Comparison of ENCODE assay signal across 11 mouse cellular contexts in the genomic region with DNA sequence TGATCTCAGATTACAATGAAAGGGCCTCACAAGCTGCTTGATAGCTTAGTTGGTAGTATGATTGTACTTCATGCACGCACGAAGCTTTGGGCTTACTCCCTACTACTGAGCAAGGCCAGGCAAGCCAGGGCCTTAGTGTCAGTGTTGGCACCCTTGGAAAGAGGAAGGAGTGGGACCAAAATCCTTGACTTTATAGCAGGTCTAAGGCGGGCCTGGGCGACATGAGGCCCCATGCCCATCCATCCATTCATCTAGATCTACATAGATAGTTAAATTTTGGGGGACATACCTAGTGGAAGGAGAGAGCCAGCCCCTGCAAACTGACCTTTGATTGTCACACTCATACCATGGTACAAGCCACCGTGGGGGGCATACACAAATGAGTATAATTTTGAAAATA. TPM values are rescaled to one million over a fixed set of nuclear protein-coding genes. Genes with fewer than 3 reads are reported as not detected.
DNase-seq lines count a peak whose midpoint lies in the region; ATAC-seq and TF ChIP-seq lines count a peak whose summit lies in the region.
"Had no signal": no experiment of that assay in that cellular context is flagged by ENCODE, and none has a peak within 500 bp of the region (broad histone marks: within the 10 kb centered on the region; RNA-seq: fewer than 3 reads in every experiment).

No protein-coding gene starts in this region.

- no peak for TF ChIP-seq CTCF in thymus, adult 2 months (IDR thresholded peaks at IDR 0.05; ENCODE audit: borderline replicate concordance, control insufficient read depth, extremely low read depth, insufficient read depth, low read length, poor library complexity)

- DNase-seq in kidney, postnatal 25 days = no peak
- no peak for DNase-seq in thymus, adult 2 months
- DNase-seq in cerebellum, postnatal 14 days = no peak
- DNase-seq: cerebellum, adult 9-11 months; lung, postnatal 14 days had no signal

- peaks cover 37% of the 10 kb centered on the region; the same call in 1 of the 2 replicates for H3K36me3 ChIP-seq in kidney, embryonic 14.5 days (ENCODE audit: control insufficient read depth, insufficient read depth, low read length)
- H3K36me3 ChIP-seq in neural tube, embryonic 13.5 days = peaks cover 25% of the 10 kb centered on the region
- H3K36me3 ChIP-seq in neural tube, embryonic 15.5 days = peaks cover 10% of the 10 kb centered on the region
- H3K36me3 ChIP-seq in thymus, adult 2 months (ENCODE audit: control insufficient read depth, insufficient read depth, low read length) = no peaks in the 10 kb centered on the region

- no peak overlapping the region for H3K9ac ChIP-seq in kidney, embryonic 14.5 days (ENCODE audit: low read depth, low read length)
- H3K9ac ChIP-seq in neural tube, embryonic 13.5 days = no peak overlapping the region
- H3K9ac ChIP-seq in neural tube, embryonic 15.5 days (replicated peaks) = no peak overlapping the region
- H3K9ac ChIP-seq: forebrain, embryonic 13.5 days had no signal

- H3K27ac ChIP-seq in kidney, embryonic 14.5 days (ENCODE audit: low read depth, low read length) = peak overlapping the region; percentile 72; the same call in 1 of the 2 replicates
- H3K27ac ChIP-seq in neural tube, embryonic 13.5 days (replicated peaks) = 0 out of 2 replicates have a peak overlapping the region, but pooled peaks have one; percentile 28
- H3K27ac ChIP-seq in neural tube, embryonic 15.5 days (replicated peaks) = no peak overlapping the region; the same call in 1 of the 2 replicates
- H3K27ac ChIP-seq in thymus, adult 2 months (ENCODE audit: control insufficient read depth, insufficient read depth, low read length) = no peak overlapping the region
- H3K27ac ChIP-seq: forebrain, embryonic 13.5 days had no signal

- no peak for ATAC-seq in kidney, embryonic 14.5 days (ENCODE audit: low FRiP score, low TSS enrichment)
- no peak for ATAC-seq in neural tube, embryonic 13.5 days (ENCODE audit: low read depth)
- ATAC-seq in neural tube, embryonic 15.5 days (ENCODE audit: low FRiP score) = no peak
- ATAC-seq in inflammation-experienced regulatory T-cells, adult 6 months = peak; percentile 1
- ATAC-seq: forebrain, embryonic 13.5 days had no signal

- peaks cover 14% of the 10 kb centered on the region for H3K4me1 ChIP-seq in kidney, embryonic 14.5 days (ENCODE audit: control insufficient read depth, insufficient read depth, low read length)
- H3K4me1 ChIP-seq in neural tube, embryonic 13.5 days (replicated peaks) = peaks cover 15% of the 10 kb centered on the region
- peaks cover 12% of the 10 kb centered on the region for H3K4me1 ChIP-seq in neural tube, embryonic 15.5 days
- H3K4me1 ChIP-seq in thymus, adult 2 months (replicated peaks; ENCODE audit: control insufficient read depth, insufficient read depth, low read length) = no peaks in the 10 kb centered on the region

- 69% methylated on average over 5 of the region's 5 CpGs for WGBS in kidney, embryonic 14.5 days
- WGBS in neural tube, embryonic 13.5 days = 89% methylated on average over 5 of the region's 5 CpGs
- WGBS in neural tube, embryonic 15.5 days = 84% methylated on average over 5 of the region's 5 CpGs
- WGBS in thymus, adult 2 months = 94% methylated on average over 5 of the region's 5 CpGs

- no peaks in the 10 kb centered on the region for H3K9me3 ChIP-seq in kidney, embryonic 14.5 days (ENCODE audit: control insufficient read depth, low read length)
- H3K9me3 ChIP-seq in neural tube, embryonic 13.5 days = no peaks in the 10 kb centered on the region
- no peaks in the 10 kb centered on the region for H3K9me3 ChIP-seq in neural tube, embryonic 15.5 days (replicated peaks)
- H3K9me3 ChIP-seq: forebrain, embryonic 13.5 days; G1E had no signal

- no peak overlapping the region for H3K4me2 ChIP-seq in kidney, embryonic 14.5 days (replicated peaks; ENCODE audit: low read depth, low read length)
- no peak overlapping the region for H3K4me2 ChIP-seq in neural tube, embryonic 13.5 days
- H3K4me2 ChIP-seq in neural tube, embryonic 15.5 days = no peak overlapping the region
- H3K4me2 ChIP-seq: forebrain, embryonic 13.5 days had no signal

- H3K27me3 ChIP-seq in kidney, embryonic 14.5 days (ENCODE audit: control insufficient read depth, insufficient read depth, low read length) = no peaks in the 10 kb centered on the region
- H3K27me3 ChIP-seq in neural tube, embryonic 13.5 days = no peaks in the 10 kb centered on the region
- no peaks in the 10 kb centered on the region for H3K27me3 ChIP-seq in neural tube, embryonic 15.5 days (replicated peaks)
- no peaks in the 10 kb centered on the region for H3K27me3 ChIP-seq in thymus, adult 2 months (ENCODE audit: control insufficient read depth, insufficient read depth, low read length)
- H3K27me3 ChIP-seq: forebrain, embryonic 13.5 days had no signal

- no peak for TF ChIP-seq POLR2A in thymus, adult 2 months (IDR thresholded peaks at IDR 0.05; ENCODE audit: control insufficient read depth, extremely low read depth, insufficient read depth, low read length, poor library complexity)

- H3K4me3 ChIP-seq in kidney, embryonic 14.5 days (ENCODE audit: low read length) = no peak overlapping the region
- H3K4me3 ChIP-seq in neural tube, embryonic 13.5 days = no peak overlapping the region
- H3K4me3 ChIP-seq in neural tube, embryonic 15.5 days (replicated peaks) = no peak overlapping the region
- no peak overlapping the region for H3K4me3 ChIP-seq in thymus, adult 2 months (ENCODE audit: control insufficient read depth, insufficient read depth, low read length)
- H3K4me3 ChIP-seq: forebrain, embryonic 13.5 days had no signal

RNA-seq across cellular contexts. Expression of gene Akap5, which starts 16.3 kb away (rescaled TPM):
- polyA plus RNA-seq in kidney, embryonic 14.5 days (2014; fragmentation: Nextera tagmentation; extraction: Ambion mirVana) = 0.96 and 1.7 TPM in 2 replicates
- polyA plus RNA-seq in neural tube, embryonic 13.5 days (2015; fragmentation: Nextera tagmentation; extraction: Ambion mirVana) = 7.4 and 7.6 TPM in 2 replicates
- 11.9 and 12.6 TPM in 2 replicates for polyA plus RNA-seq in neural tube, embryonic 15.5 days (2015; fragmentation: Nextera tagmentation; extraction: Ambion mirVana)
- polyA plus RNA-seq in inflammation-experienced regulatory T-cells, adult 6 months (2017; shearing (Covaris generic)) = 1 to 10 TPM; 1.6 to 4.6 (median 3.1) TPM
- polyA plus RNA-seq in thymus, adult 2 months (2012; rRNA removed) = 0.08 and 0.16 TPM in 2 replicates

RNA-seq across cellular contexts. Expression of gene Mthfd1, which starts 53.3 kb away (rescaled TPM):
- polyA plus RNA-seq in kidney, embryonic 14.5 days (2014; fragmentation: Nextera tagmentation; extraction: Ambion mirVana) = 58.1 and 102 TPM in 2 replicates
- 23.1 and 25.5 TPM in 2 replicates for polyA plus RNA-seq in neural tube, embryonic 13.5 days (2015; fragmentation: Nextera tagmentation; extraction: Ambion mirVana)
- polyA plus RNA-seq in neural tube, embryonic 15.5 days (2015; fragmentation: Nextera tagmentation; extraction: Ambion mirVana) = 29.3 and 43.5 TPM in 2 replicates
- 10 to 100 TPM; 25.9 to 29.2 (median 29.0) TPM for polyA plus RNA-seq in inflammation-experienced regulatory T-cells, adult 6 months (2017; shearing (Covaris generic))
- 20.9 and 28.6 TPM in 2 replicates for polyA plus RNA-seq in thymus, adult 2 months (2012; rRNA removed)

Comparison
In these comparisons a context has a peak if more than half of its experiments do, and no peak if none do; other contexts are left out.
1. H3K27ac ChIP-seq: peak in kidney, embryonic 14.5 days (single experiment) and neural tube, embryonic 13.5 days (single experiment); none in neural tube, embryonic 15.5 days (single experiment) and thymus, adult 2 months (single experiment).